Mouse (Mus musculus) heart, adult 2 months (tissue): ENCODE measurements at regions not wholly inside any gene's neighbourhood (a gene's known extent, or its start where the extent isn't known, plus 50 kb on each side); places are given as distances from the start of the nearest gene placed in this dataset.

Source experiments
- DNase-seq, 2 experiments: peaks; one replicate each; pipeline ENCODE4 v3.0.0; 2021
- H3K27ac ChIP-seq: fragments of 200-600 bp; 2 replicates; pipeline ENCODE4 v1.8.1; 2022
- H3K27me3 ChIP-seq: fragments of 200-500 bp; 2 replicates; pipeline ENCODE4 v1.6.1; 2012; ENCODE audit warnings: mild to moderate bottlenecking, low read length, inconsistent platforms, mixed read lengths; ENCODE audit not compliant: control insufficient read depth, insufficient read depth
- H3K36me3 ChIP-seq: fragments of 200-500 bp; 2 replicates; pipeline ENCODE4 v1.6.1; 2012; ENCODE audit warnings: low read length, inconsistent platforms; ENCODE audit not compliant: control insufficient read depth, insufficient read depth
- H3K4me1 ChIP-seq: fragments of 200-500 bp; 2 replicates; pipeline ENCODE4 v1.6.1; 2011; ENCODE audit warnings: low read length; ENCODE audit not compliant: control insufficient read depth, insufficient read depth
- H3K4me3 ChIP-seq: fragments of 200-600 bp; 2 replicates; pipeline ENCODE4 v1.8.1; 2022
- H3K79me2 ChIP-seq: fragments of 200-500 bp; replicated peaks from 2 replicates; pipeline ENCODE4 v1.6.1; 2012; ENCODE audit warnings: mild to moderate bottlenecking, inconsistent platforms, low read length, moderate library complexity, mixed read lengths; ENCODE audit not compliant: control insufficient read depth, insufficient read depth
- H3K9ac ChIP-seq: fragments of 200-500 bp; 2 replicates; pipeline ENCODE4 v1.6.1; 2012; ENCODE audit warnings: low read depth, mild to moderate bottlenecking, control low read depth, inconsistent platforms, low read length, mixed read lengths
- CTCF ChIP-seq: fragments of 200-600 bp; IDR thresholded peaks from 2 replicates; pipeline ENCODE4 v1.8.1; 2022; ENCODE audit warnings: antibody characterized with exemption, mild to moderate bottlenecking, moderate library complexity
- EP300 ChIP-seq: fragments of 200-500 bp; IDR thresholded peaks from 2 replicates; pipeline ENCODE4 v1.6.1; 2011; ENCODE audit warnings: low read depth, low read length, control low read depth; ENCODE audit not compliant: insufficient read depth
- POLR2A ChIP-seq: fragments of 200-500 bp; IDR thresholded peaks from 2 replicates; pipeline ENCODE4 v1.6.1; 2011; ENCODE audit warnings: mild to moderate bottlenecking, low read depth, low read length, control low read depth; ENCODE audit not compliant: insufficient read depth
- WGBS: fragments of 180-500 bp; shearing (Covaris S2); methylation state at CpG from one replicate; pipeline ENCODE4 v1.1.7; 2018; 5-methylcytosine and 5-hydroxymethylcytosine counted together
- intact Hi-C: fragments of 180-260 bp; cut with DNase I; formaldehyde crosslinking; loops from one replicate; pipeline ENCODE4 v1.15.1; 2025

GRCm38 (mm10) chr5:39325399-39325798 lies 429.9 kb downstream of the Hs3st1 start:
- no peak for TF ChIP-seq POLR2A
- no peak for TF ChIP-seq CTCF
- TF ChIP-seq EP300: no peak
- no peaks in the 10 kb centered on the region for H3K79me2 ChIP-seq
- no peaks in the 10 kb centered on the region for H3K36me3 ChIP-seq
- intact Hi-C loops: no loop called here
- no peak overlapping the region for H3K9ac ChIP-seq
- no peaks in the 10 kb centered on the region for H3K27me3 ChIP-seq
- DNase-seq: no peak
- no peak overlapping the region for H3K4me3 ChIP-seq
- no peaks in the 10 kb centered on the region for H3K4me1 ChIP-seq
- 79% methylated on average over 2 of the region's 2 CpGs for WGBS
- no peak overlapping the region for H3K27ac ChIP-seq

- Histone ChIP-seq H3K27me3 (no peaks in the 10 kb centered on the region), H3K4me1 (no peaks in the 10 kb centered on the region), H3K27ac (no peak overlapping the region), H3K4me3 (no peak overlapping the region), H3K79me2 (no peaks in the 10 kb centered on the region), H3K36me3 (no peaks in the 10 kb centered on the region), H3K9ac (no peak overlapping the region)
- DNase-seq: no peak
- no peak for TF ChIP-seq CTCF
- TF ChIP-seq EP300: no peak
- TF ChIP-seq POLR2A: no peak
- 23% methylated on average over 3 of the region's 3 CpGs for WGBS
- intact Hi-C loops: no loop called here
These were observed 438.8 kb downstream of the Hs3st1 start for GRCm38 (mm10) chr5:39316478-39316877.

GRCm38 (mm10) chr5:39311211-39311610 lies 434.6 kb upstream of the Clnk start:
- no peaks in the 10 kb centered on the region for H3K27me3 ChIP-seq
- 87% methylated on average over 4 of the region's 4 CpGs for WGBS
- no peaks in the 10 kb centered on the region for H3K36me3 ChIP-seq
- TF ChIP-seq CTCF: no peak
- TF ChIP-seq EP300: no peak
- no peak for TF ChIP-seq POLR2A
- H3K4me3 ChIP-seq: no peak overlapping the region
- no peaks in the 10 kb centered on the region for H3K4me1 ChIP-seq
- no peak overlapping the region for H3K9ac ChIP-seq
- no peak overlapping the region for H3K27ac ChIP-seq
- DNase-seq: no peak
- no peaks in the 10 kb centered on the region for H3K79me2 ChIP-seq
- intact Hi-C loops: no loop called here

- 46% methylated on average over 2 of the region's 2 CpGs for WGBS
- TF ChIP-seq POLR2A (no peak), EP300 (no peak), CTCF (no peak)
- no peak overlapping the region for H3K27ac ChIP-seq
- H3K79me2 ChIP-seq: no peaks in the 10 kb centered on the region
- H3K4me1 ChIP-seq: no peaks in the 10 kb centered on the region
- H3K9ac ChIP-seq: no peak overlapping the region
- intact Hi-C loops: no loop called here
- DNase-seq: no peak
- no peak overlapping the region for H3K4me3 ChIP-seq
- no peaks in the 10 kb centered on the region for H3K36me3 ChIP-seq
- H3K27me3 ChIP-seq: no peaks in the 10 kb centered on the region
These were observed 429.2 kb upstream of the Clnk start for GRCm38 (mm10) chr5:39305794-39306193.

GRCm38 (mm10) chr5:39292849-39293248 lies 416.2 kb upstream of the Clnk start:
- Histone ChIP-seq H3K27ac (no peak overlapping the region), H3K79me2 (no peaks in the 10 kb centered on the region), H3K27me3 (no peaks in the 10 kb centered on the region), H3K36me3 (no peaks in the 10 kb centered on the region), H3K4me3 (no peak overlapping the region), H3K4me1 (no peaks in the 10 kb centered on the region), H3K9ac (no peak overlapping the region)
- no peak for DNase-seq
- no peak for TF ChIP-seq POLR2A
- no peak for TF ChIP-seq CTCF
- no peak for TF ChIP-seq EP300
- intact Hi-C loops: no loop called here
- 43% methylated on average over 2 of the region's 2 CpGs for WGBS

GRCm38 (mm10) chr5:39281021-39281420 lies 404.4 kb upstream of the Clnk start:
- H3K9ac ChIP-seq: no peak overlapping the region
- H3K27ac ChIP-seq: no peak overlapping the region
- no peaks in the 10 kb centered on the region for H3K36me3 ChIP-seq
- H3K27me3 ChIP-seq: no peaks in the 10 kb centered on the region
- 70% methylated on average over 2 of the region's 2 CpGs for WGBS
- TF ChIP-seq CTCF: no peak
- intact Hi-C loops: no loop called here
- no peak for DNase-seq
- H3K4me1 ChIP-seq: no peaks in the 10 kb centered on the region
- no peak overlapping the region for H3K4me3 ChIP-seq
- no peaks in the 10 kb centered on the region for H3K79me2 ChIP-seq
